Comparison of ENCODE assay signal across 8 mouse cellular contexts in the genomic region with DNA sequence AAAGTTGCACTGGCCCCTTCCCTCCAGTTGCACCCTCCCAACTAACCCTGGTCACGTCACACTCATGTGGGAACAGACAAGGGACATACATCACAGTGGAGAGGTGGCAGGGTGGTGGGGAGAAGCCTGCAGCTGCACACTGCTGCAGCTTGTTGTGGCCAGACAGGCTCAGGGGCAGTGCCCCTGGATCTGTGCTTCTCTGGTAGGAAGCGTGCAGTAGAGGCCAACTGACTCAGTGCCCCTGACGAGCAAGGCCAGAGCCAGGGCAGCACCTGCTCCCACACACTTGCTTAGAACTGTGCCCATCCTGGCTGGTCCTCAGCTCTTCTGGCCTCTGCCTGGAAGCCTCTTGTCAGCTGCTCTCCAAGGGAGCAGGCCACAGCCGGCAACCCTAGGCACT. TPM values are rescaled to one million over a fixed set of nuclear protein-coding genes. Genes with fewer than 3 reads are reported as not detected.
A peak's percentile ranks its signal among the peaks of the same experiment; 100 is the strongest.
DNase-seq lines count a peak whose midpoint lies in the region; ATAC-seq and TF ChIP-seq lines count a peak whose summit lies in the region.

No protein-coding gene starts in this region.

- no peak for TF ChIP-seq CTCF in heart, adult 2 months (IDR thresholded peaks at IDR 0.05)

- H3K4me2 ChIP-seq in heart, embryonic 12.5 days, result peak overlapping the region; percentile 96; the same call in 1 of the 2 replicates
- peak overlapping the region; percentile 99 for H3K4me2 ChIP-seq in forebrain, embryonic 13.5 days
- H3K4me2 ChIP-seq in liver, embryonic 12.5 days, result peak overlapping the region; percentile 97

- no peak for TF ChIP-seq EP300 in heart, adult 2 months (IDR thresholded peaks at IDR 0.05; ENCODE audit: insufficient read depth, low read depth, low read length)

- 85% methylated on average over 4 of the region's 4 CpGs for WGBS in heart, embryonic 12.5 days
- 86% methylated on average over 4 of the region's 4 CpGs for WGBS in heart, adult 2 months
- WGBS in forebrain, embryonic 13.5 days, result 78% methylated on average over 4 of the region's 4 CpGs
- 78% methylated on average over 4 of the region's 4 CpGs for WGBS in liver, embryonic 12.5 days (ENCODE audit: insufficient replicate concordance)

- intact Hi-C loops in heart, adult 2 months (cut with DNase I), result no loop called here

- TF ChIP-seq POLR2A in heart, adult 2 months (IDR thresholded peaks at IDR 0.05; ENCODE audit: insufficient read depth, low read depth, low read length), result no peak

- H3K27ac ChIP-seq in heart, embryonic 12.5 days (ENCODE audit: poor library complexity, severe bottlenecking), result no peak overlapping the region
- no peak overlapping the region for H3K27ac ChIP-seq in heart, adult 2 months
- no peak overlapping the region for H3K27ac ChIP-seq in forebrain, embryonic 13.5 days
- H3K27ac ChIP-seq in liver, embryonic 12.5 days, result peak overlapping the region; percentile 89

- peak overlapping the region; percentile 69; the same call in 1 of the 2 replicates for H3K4me3 ChIP-seq in heart, embryonic 12.5 days
- no peak overlapping the region for H3K4me3 ChIP-seq in heart, adult 2 months
- peak overlapping the region; percentile 92 for H3K4me3 ChIP-seq in forebrain, embryonic 13.5 days
- peak overlapping the region; percentile 92 for H3K4me3 ChIP-seq in liver, embryonic 12.5 days

- no peaks in the 10 kb centered on the region for H3K27me3 ChIP-seq in heart, embryonic 12.5 days (replicated peaks)
- no peaks in the 10 kb centered on the region for H3K27me3 ChIP-seq in heart, adult 2 months (ENCODE audit: control insufficient read depth, insufficient read depth, low read length)
- H3K27me3 ChIP-seq in forebrain, embryonic 13.5 days, result no peaks in the 10 kb centered on the region
- H3K27me3 ChIP-seq in liver, embryonic 12.5 days (replicated peaks), result no peaks in the 10 kb centered on the region

- no peak overlapping the region for H3K9ac ChIP-seq in heart, embryonic 12.5 days
- no peak overlapping the region for H3K9ac ChIP-seq in heart, adult 2 months (ENCODE audit: low read depth, low read length)
- peak overlapping the region; percentile 92 for H3K9ac ChIP-seq in forebrain, embryonic 13.5 days
- H3K9ac ChIP-seq in liver, embryonic 12.5 days, result peak overlapping the region; percentile 88

- peaks cover 48% of the 10 kb centered on the region for H3K4me1 ChIP-seq in heart, embryonic 12.5 days (replicated peaks)
- peaks cover 3% of the 10 kb centered on the region for H3K4me1 ChIP-seq in heart, adult 2 months (ENCODE audit: control insufficient read depth, insufficient read depth, low read length)
- H3K4me1 ChIP-seq in forebrain, embryonic 13.5 days, result peaks cover 46% of the 10 kb centered on the region
- peaks cover 62% of the 10 kb centered on the region for H3K4me1 ChIP-seq in liver, embryonic 12.5 days

- H3K79me2 ChIP-seq in heart, adult 2 months (replicated peaks; ENCODE audit: control insufficient read depth, insufficient read depth, low read length), result no peaks in the 10 kb centered on the region

- peaks cover 71% of the 10 kb centered on the region for H3K36me3 ChIP-seq in heart, embryonic 12.5 days
- H3K36me3 ChIP-seq in heart, adult 2 months (ENCODE audit: control insufficient read depth, insufficient read depth, low read length), result no peaks in the 10 kb centered on the region
- peaks cover 68% of the 10 kb centered on the region for H3K36me3 ChIP-seq in forebrain, embryonic 13.5 days (ENCODE audit: poor library complexity, severe bottlenecking)
- peaks cover 71% of the 10 kb centered on the region for H3K36me3 ChIP-seq in liver, embryonic 12.5 days

- no peak for ATAC-seq in heart, embryonic 12.5 days (ENCODE audit: insufficient number of reproducible peaks, low FRiP score)
- no peak for ATAC-seq in forebrain, embryonic 13.5 days
- ATAC-seq in liver, embryonic 12.5 days, result no peak

- H3K9me3 ChIP-seq in heart, embryonic 12.5 days (replicated peaks), result no peaks in the 10 kb centered on the region
- H3K9me3 ChIP-seq in forebrain, embryonic 13.5 days (replicated peaks), result no peaks in the 10 kb centered on the region
- H3K9me3 ChIP-seq in liver, embryonic 12.5 days (replicated peaks), result no peaks in the 10 kb centered on the region

- no peak for DNase-seq in heart, adult 2 months
- DNase-seq in adrenal gland, postnatal 14 days, result peak; percentile 65
- DNase-seq in Muller cell, postnatal 12 days (ENCODE audit: inconsistent ontology term), result no peak
- DNase-seq in right cerebral cortex, adult 18-20 months, result no peak
- DNase-seq in left cerebral cortex, adult 18-20 months (ENCODE audit: low spot score in 2 of 2), result no peak

RNA-seq across cellular contexts. Expression of a gene that starts 1.3 kb away (rescaled TPM):
- polyA plus RNA-seq in heart, embryonic 12.5 days (2016; fragmentation: Nextera tagmentation; extraction: Ambion mirVana), result 34.5 and 36.5 TPM in 2 replicates
- 10 to 100 TPM; 30.7 to 37.7 TPM for total RNA-seq in heart, adult 2 months (2021)
- polyA plus RNA-seq in heart, adult 2 months (2012; rRNA removed), result 46.4 and 55.2 TPM in 2 replicates
- total RNA-seq in adrenal gland, postnatal 14 days (2021), result 46.1 and 47.4 TPM in 2 replicates
- 72.1 and 80.8 TPM in 2 replicates for polyA plus RNA-seq in forebrain, embryonic 13.5 days (2015; fragmentation: Nextera tagmentation; extraction: Ambion mirVana)
- polyA plus RNA-seq in liver, embryonic 12.5 days (2016; fragmentation: Nextera tagmentation; extraction: Ambion mirVana), result 67.9 and 68.8 TPM in 2 replicates
- total RNA-seq in left cerebral cortex, adult 18-20 months (2021), result 10 to 100 TPM; 51.8 to 54.1 TPM

RNA-seq across cellular contexts. Expression of a gene that starts 2.7 kb away (rescaled TPM):
- 91.1 and 94.9 TPM in 2 replicates for polyA plus RNA-seq in heart, embryonic 12.5 days (2016; fragmentation: Nextera tagmentation; extraction: Ambion mirVana)
- 100 to 1,000 TPM in 1 of 2 experiments, 10 to 100 TPM in 1; 95.6 to 102 TPM for total RNA-seq in heart, adult 2 months (2021)
- polyA plus RNA-seq in heart, adult 2 months (2012; rRNA removed), result 102 and 133 TPM in 2 replicates
- 133 and 145 TPM in 2 replicates for total RNA-seq in adrenal gland, postnatal 14 days (2021)
- 81.4 and 85.4 TPM in 2 replicates for polyA plus RNA-seq in forebrain, embryonic 13.5 days (2015; fragmentation: Nextera tagmentation; extraction: Ambion mirVana)
- 101 and 106 TPM in 2 replicates for polyA plus RNA-seq in liver, embryonic 12.5 days (2016; fragmentation: Nextera tagmentation; extraction: Ambion mirVana)
- total RNA-seq in left cerebral cortex, adult 18-20 months (2021), result 10 to 100 TPM; 69.0 to 72.9 TPM

RNA-seq across cellular contexts. Expression of a gene that starts 2.7 kb away (rescaled TPM):
- 25.4 and 27.2 TPM in 2 replicates for polyA plus RNA-seq in heart, embryonic 12.5 days (2016; fragmentation: Nextera tagmentation; extraction: Ambion mirVana)
- 10 to 100 TPM; 16.9 to 18.3 TPM for total RNA-seq in heart, adult 2 months (2021)
- 19.3 and 20.3 TPM in 2 replicates for polyA plus RNA-seq in heart, adult 2 months (2012; rRNA removed)
- 36.7 and 43.1 TPM in 2 replicates for total RNA-seq in adrenal gland, postnatal 14 days (2021)
- 31.3 and 36.5 TPM in 2 replicates for polyA plus RNA-seq in forebrain, embryonic 13.5 days (2015; fragmentation: Nextera tagmentation; extraction: Ambion mirVana)
- 20.3 and 21.4 TPM in 2 replicates for polyA plus RNA-seq in liver, embryonic 12.5 days (2016; fragmentation: Nextera tagmentation; extraction: Ambion mirVana)
- 10 to 100 TPM; 47.5 to 51.1 TPM for total RNA-seq in left cerebral cortex, adult 18-20 months (2021)

RNA-seq across cellular contexts. Expression of a gene that starts 11.2 kb away (rescaled TPM):
- polyA plus RNA-seq in heart, embryonic 12.5 days (2016; fragmentation: Nextera tagmentation; extraction: Ambion mirVana), result 25.7 and 28.3 TPM in 2 replicates
- 10 to 100 TPM; 30.4 to 33.8 TPM for total RNA-seq in heart, adult 2 months (2021)
- 47.0 and 66.2 TPM in 2 replicates for polyA plus RNA-seq in heart, adult 2 months (2012; rRNA removed)
- 30.2 and 34.6 TPM in 2 replicates for total RNA-seq in adrenal gland, postnatal 14 days (2021)
- polyA plus RNA-seq in forebrain, embryonic 13.5 days (2015; fragmentation: Nextera tagmentation; extraction: Ambion mirVana), result 64.3 and 67.4 TPM in 2 replicates
- 37.5 and 40.0 TPM in 2 replicates for polyA plus RNA-seq in liver, embryonic 12.5 days (2016; fragmentation: Nextera tagmentation; extraction: Ambion mirVana)
- 10 to 100 TPM; 60.3 to 60.7 TPM for total RNA-seq in left cerebral cortex, adult 18-20 months (2021)

RNA-seq across cellular contexts. Expression of a gene that starts 11.5 kb away (rescaled TPM):
- 31.9 and 33.1 TPM in 2 replicates for polyA plus RNA-seq in heart, embryonic 12.5 days (2016; fragmentation: Nextera tagmentation; extraction: Ambion mirVana)
- 10 to 100 TPM; 18.2 to 22.7 TPM for total RNA-seq in heart, adult 2 months (2021)
- 17.8 and 17.9 TPM in 2 replicates for polyA plus RNA-seq in heart, adult 2 months (2012; rRNA removed)
- total RNA-seq in adrenal gland, postnatal 14 days (2021), result 39.5 and 48.8 TPM in 2 replicates
- polyA plus RNA-seq in forebrain, embryonic 13.5 days (2015; fragmentation: Nextera tagmentation; extraction: Ambion mirVana), result 68.5 and 76.9 TPM in 2 replicates
- polyA plus RNA-seq in liver, embryonic 12.5 days (2016; fragmentation: Nextera tagmentation; extraction: Ambion mirVana), result 97.7 and 108 TPM in 2 replicates
- total RNA-seq in left cerebral cortex, adult 18-20 months (2021), result 10 to 100 TPM; 30.4 to 31.0 TPM

Comparison
In these comparisons a context has a peak if more than half of its experiments do, and no peak if none do; other contexts are left out.
1. H3K9ac ChIP-seq: peak in forebrain, embryonic 13.5 days (single experiment) and liver, embryonic 12.5 days (single experiment); none in heart, embryonic 12.5 days (single experiment) and heart, adult 2 months (single experiment).
2. Peak in every context shown above with its lines, with median percentiles within 50 percentile points of each other: H3K4me2 ChIP-seq.